Mouse (Mus musculus) R1 (cell line): ENCODE results near the gene Sult2b1.

Source experiments
- DNase-seq: peaks from one replicate; pipeline ENCODE4 v3.0.0-alpha.2; 2018; ENCODE audit warnings: low read depth, low spot score

Sult2b1 gene

GRCm38 (mm10) chr7:45712022-45712757 is 72.3 kb downstream of the Sult2b1 start:
- peak; percentile 72 for DNase-seq

GRCm38 (mm10) chr7:45711316-45712021 is 73.0 kb downstream of the Sult2b1 start:
- no peak for DNase-seq

GRCm38 (mm10) chr7:45710477-45711191 is 73.8 kb downstream of the Sult2b1 start:
- DNase-seq: no peak

GRCm38 (mm10) chr7:45709677-45710355 is 74.7 kb downstream of the Sult2b1 start:
- DNase-seq: peak; percentile 39

DNA sequence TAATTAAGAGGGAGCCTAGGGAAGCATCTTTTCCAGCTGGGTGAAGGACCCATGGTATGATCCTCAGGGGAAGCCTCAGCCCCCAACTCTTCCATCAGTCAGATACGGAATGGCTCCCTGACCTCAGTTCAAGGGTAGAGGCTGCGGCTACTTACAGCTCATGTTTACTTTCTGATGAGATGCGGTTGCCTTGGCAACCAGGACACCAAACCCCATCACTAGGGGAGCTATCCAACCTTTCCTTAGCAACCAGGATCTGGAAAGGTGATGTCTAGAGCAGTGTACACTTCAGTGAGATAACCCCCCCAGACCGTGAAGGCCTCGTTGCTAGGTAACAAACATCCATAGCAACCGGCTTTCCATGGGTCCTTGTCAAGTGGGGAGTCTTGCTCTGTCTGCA is 75.4 kb downstream of the Sult2b1 start:
- peak; percentile 90 for DNase-seq

DNA sequence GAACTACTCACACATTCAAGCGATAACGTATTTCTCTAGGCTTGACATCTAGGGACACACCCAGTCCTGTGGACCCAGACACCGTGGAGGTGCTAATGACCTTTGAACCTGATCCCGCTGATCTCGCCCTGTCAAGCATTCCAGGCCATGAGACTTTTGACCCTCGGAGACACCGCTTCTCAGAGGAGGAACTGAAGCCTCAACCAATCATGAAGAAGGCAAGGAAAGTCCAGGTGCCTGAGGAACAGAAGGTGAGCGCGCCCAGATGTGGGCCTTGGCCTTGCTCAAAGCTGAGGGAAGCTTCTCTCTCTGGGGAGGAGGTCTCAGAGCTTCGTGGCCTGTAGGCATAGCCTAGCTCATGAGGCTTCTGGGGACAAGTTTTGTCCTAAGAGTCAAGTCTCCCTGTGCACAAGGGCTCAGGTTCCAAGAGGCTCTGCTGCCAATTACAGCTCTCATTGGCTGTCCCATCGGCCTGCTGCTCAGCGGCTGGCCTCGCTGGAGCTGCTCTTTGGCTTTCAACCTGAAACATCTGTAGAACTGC is 76.2 kb downstream of the Sult2b1 start:
- DNase-seq: peak; percentile 57

- DNase-seq: peak; percentile 94
Observed at GRCm38 (mm10) chr7:45707375-45707967, 77.0 kb downstream of the Sult2b1 start.

DNA sequence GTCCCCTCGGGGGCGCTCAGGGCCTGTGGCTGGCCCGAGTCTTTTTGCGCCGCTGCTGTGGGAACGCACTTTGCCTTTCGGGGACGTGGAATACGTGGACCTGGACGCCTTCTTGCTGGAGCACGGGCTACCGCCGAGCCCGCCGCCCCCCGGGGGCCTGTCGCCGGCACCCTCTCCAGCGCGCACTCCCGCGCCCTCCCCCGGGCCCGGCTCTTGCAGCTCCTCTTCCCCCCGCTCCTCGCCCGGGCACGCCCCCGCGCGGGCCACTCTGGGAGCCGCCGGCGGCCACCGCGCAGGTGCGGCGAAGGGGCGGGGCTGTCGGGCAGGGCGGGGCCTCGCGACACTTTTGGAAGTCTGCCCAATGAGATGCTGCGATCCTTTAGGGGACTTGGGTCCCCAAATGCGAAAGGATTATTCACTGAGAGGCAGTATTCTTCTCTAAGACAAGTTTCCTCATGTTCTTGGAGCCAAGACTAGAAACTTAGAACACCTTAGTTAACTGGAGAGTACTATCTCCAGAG is 77.7 kb downstream of the Sult2b1 start:
- DNase-seq: peak; percentile 81

GRCm38 (mm10) chr7:45705873-45706281 is 78.6 kb downstream of the Sult2b1 start:
- DNase-seq: peak; percentile 81

- DNase-seq: no peak
Observed at GRCm38 (mm10) chr7:45705443-45705864, 79.0 kb downstream of the Sult2b1 start.

DNA sequence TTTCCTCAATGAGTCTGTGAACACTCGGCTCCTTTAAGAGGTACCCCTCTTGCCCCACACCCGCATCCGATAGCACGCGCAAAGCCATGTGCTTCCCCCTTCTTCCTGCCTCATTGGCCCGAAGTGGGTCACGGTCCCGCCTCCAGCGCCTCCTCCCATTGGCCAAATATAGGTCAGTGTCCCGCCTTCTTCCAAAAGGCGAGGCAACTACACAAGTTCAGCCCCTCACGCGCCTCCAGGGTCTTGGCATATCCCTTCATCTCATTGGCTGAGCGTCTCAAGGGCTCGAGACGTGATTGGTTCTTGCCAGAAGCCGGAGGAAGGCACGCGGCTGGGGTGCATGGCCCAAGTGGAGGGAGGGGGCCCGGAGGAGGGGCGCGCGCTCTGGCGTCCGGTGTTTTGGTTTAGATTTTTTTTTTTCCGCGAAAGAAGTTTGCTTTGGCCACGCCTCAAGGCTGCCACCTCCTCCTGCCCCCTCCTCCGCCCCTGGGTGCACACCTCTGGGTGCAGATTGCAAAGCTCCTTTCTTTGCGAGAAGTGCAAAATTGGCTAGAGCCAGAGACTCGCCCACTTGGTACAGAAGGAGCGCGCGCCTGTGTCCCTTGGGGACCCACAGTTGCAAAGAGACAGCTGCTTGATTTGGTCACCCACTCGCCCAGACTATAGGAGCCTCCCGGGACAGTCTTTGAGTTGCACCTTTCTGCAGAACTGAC is 79.6 kb downstream of the Sult2b1 start, which contains the start of gene Dbp:
Dbp (plus strand) TSS at position 359 of the 713 bp plus-strand sequence.
- DNase-seq: peak; percentile 100

- DNase-seq: peak; percentile 70
Observed at GRCm38 (mm10) chr7:45704046-45704559, 80.4 kb downstream of the Sult2b1 start.

- DNase-seq: no peak
Observed at GRCm38 (mm10) chr7:45703521-45704033, 80.9 kb downstream of the Sult2b1 start.

DNA sequence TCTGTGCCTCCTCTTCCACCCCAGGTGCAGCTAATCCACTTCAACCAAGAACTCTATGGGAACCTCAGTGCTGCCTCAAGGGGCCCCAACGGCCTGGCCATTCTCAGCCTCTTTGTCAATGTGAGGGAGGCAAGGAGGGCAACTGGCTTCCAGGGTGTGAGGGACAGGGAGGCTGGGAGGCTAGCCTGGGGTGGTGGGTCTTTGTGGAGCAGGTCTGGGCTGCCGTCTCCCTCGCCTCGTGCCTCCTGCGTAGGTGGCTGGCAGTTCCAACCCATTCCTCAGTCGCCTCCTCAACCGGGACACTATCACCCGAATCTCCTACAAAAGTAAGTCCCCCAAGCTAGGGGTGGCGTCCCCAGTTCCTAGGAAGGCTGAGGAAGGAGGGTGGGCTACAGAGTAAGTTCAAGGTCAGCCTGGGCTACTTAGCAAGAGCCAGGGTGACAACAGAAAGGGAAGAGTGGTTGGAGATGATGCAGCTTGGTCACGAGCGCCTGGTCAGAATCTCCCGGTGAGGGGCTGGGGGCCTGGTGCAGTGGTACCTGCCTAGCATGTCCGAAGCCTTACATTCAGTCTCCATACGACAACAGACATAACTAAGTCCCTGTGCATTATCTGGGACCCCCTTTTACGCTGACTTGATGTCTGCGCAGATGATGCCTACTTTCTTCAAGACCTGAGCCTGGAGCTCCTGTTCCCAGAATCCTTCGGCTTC is 81.5 kb downstream of the Sult2b1 start:
- no peak for DNase-seq

DNA sequence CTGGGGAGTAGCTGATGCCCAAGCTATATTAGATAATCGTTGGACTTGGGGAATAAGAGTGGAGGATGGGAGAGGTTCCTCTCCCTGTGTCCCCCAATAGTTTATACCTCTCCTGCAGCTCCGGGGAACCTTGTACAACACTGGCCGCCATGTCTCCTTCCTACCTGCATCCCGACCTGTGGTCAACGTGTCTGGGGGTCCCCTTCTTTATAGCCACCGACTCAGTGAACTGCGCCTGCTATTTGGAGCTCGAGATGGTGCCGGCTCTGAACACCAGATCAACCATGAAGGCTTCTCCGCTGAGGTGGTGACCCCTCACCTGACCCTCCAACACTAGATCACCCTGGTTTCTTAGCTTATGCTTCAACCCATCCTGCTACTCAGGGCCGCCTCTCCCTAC is 82.2 kb downstream of the Sult2b1 start:
- DNase-seq: no peak

DNA sequence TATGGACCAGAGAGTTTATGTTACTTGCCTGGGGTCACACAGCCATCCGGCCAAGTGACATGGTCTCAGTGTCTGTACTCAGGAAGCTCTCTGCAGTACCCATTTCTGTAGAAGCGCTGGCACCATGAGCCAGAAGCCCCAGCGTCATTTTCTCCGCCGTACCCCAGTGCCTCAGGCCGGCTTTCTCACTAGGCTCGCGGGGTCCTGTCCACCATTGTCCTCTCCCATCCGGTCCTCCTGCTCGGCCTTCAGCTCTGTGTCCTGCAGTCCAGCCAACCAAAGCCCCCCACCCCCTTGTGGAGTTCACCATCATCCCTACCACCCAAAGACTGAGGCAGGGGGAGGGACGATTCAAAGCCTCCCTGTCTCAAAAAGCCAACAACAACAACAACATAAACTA is 82.9 kb downstream of the Sult2b1 start:
- DNase-seq: no peak

- DNase-seq: no peak
Observed at GRCm38 (mm10) chr7:45701072-45701471, 83.4 kb downstream of the Sult2b1 start.

GRCm38 (mm10) chr7:45700301-45701015 is 84.0 kb downstream of the Sult2b1 start:
- DNase-seq: peak; percentile 92
